Mouse (Mus musculus) E14TG2a.4 (cell line): ENCODE results near the gene BC049762.

Experiments
- CTCF ChIP-seq: conservative IDR thresholded peaks from 2 replicates; pipeline ENCODE4 v1.5.1; 2014; ENCODE audit warnings: low read length
- NANOG ChIP-seq: IDR thresholded peaks from 2 replicates; pipeline ENCODE4 v1.6.1; 2014; ENCODE audit warnings: borderline replicate concordance, low read length, mixed read lengths
- POU5F1 ChIP-seq: IDR thresholded peaks from 2 replicates; pipeline ENCODE4 v1.6.1; 2014; ENCODE audit warnings: low read length, borderline replicate concordance

GRCm38 (mm10) chr11:51290066-51290955, 27.5 kb upstream of the BC049762 start:
- TF ChIP-seq CTCF (no peak), POU5F1 (no peak), NANOG (no peak)
